ENCODE assay signal across 22 mouse cellular contexts in the genomic region with DNA sequence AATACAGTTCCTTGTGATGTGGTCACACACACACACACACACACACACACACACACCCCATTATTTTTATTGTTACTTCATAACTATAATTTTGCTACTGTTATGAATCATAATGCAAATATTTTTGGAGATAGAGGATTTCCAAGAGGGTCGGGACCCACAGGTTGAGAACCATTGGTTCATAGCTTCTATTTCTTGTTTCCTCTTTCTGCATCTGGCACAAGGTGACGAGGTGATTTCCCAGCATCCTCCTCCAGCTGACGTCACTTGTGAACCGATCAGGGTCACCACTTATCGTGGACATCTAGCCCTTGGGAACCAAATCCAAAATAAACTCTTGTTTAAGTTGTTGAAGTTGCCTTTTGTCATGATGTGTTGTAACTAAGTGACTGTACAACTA. TPM values are rescaled to one million over a fixed set of nuclear protein-coding genes. Genes with fewer than 3 reads are reported as not detected.
DNase-seq lines count a peak whose midpoint lies in the region; ATAC-seq and TF ChIP-seq lines count a peak whose summit lies in the region.
"Had no signal": no experiment of that assay in that cellular context is flagged by ENCODE, and none has a peak within 500 bp of the region (broad histone marks: within the 10 kb centered on the region; RNA-seq: fewer than 3 reads in every experiment).

No protein-coding gene starts in this region.

- no peak overlapping the region for H3K4me2 ChIP-seq in heart, embryonic 11.5 days
- no peak overlapping the region for H3K4me2 ChIP-seq in neural tube, embryonic 15.5 days
- H3K4me2 ChIP-seq: embryonic facial prominence, embryonic 13.5 days; embryonic facial prominence, embryonic 15.5 days; forebrain, embryonic 12.5 days had no signal

- H3K27me3 ChIP-seq in heart, embryonic 10.5 days (ENCODE audit: insufficient read depth, poor library complexity, severe bottlenecking) = no peaks in the 10 kb centered on the region
- no peaks in the 10 kb centered on the region for H3K27me3 ChIP-seq in heart, embryonic 11.5 days (ENCODE audit: control insufficient read depth, insufficient read depth, low read length)
- H3K27me3 ChIP-seq in neural tube, embryonic 15.5 days (replicated peaks) = no peaks in the 10 kb centered on the region
- H3K27me3 ChIP-seq: embryonic facial prominence, embryonic 13.5 days; embryonic facial prominence, embryonic 15.5 days; forebrain, embryonic 12.5 days had no signal

- no peak overlapping the region for H3K4me3 ChIP-seq in heart, embryonic 10.5 days
- H3K4me3 ChIP-seq in heart, embryonic 11.5 days (ENCODE audit: low read depth, low read length) = no peak overlapping the region
- no peak overlapping the region for H3K4me3 ChIP-seq in ES-E14 (ENCODE audit: insufficient read depth in 1 of 2, low read depth in 1 of 2, low read length in 2 of 2, poor library complexity in 1 of 2, severe bottlenecking in 1 of 2)
- no peak overlapping the region for H3K4me3 ChIP-seq in neural tube, embryonic 15.5 days (replicated peaks)
- H3K4me3 ChIP-seq: embryonic facial prominence, embryonic 13.5 days; embryonic facial prominence, embryonic 15.5 days; erythroblast, embryonic 14.5 days; forebrain, embryonic 10.5 days; forebrain, embryonic 12.5 days had no signal

- DNase-seq in heart, embryonic 10.5 days (ENCODE audit: low spot score) = peak; percentile 3
- no peak for DNase-seq in ES-E14 (ENCODE audit: low read depth, low spot score)
- DNase-seq in testis, postnatal 14 days (ENCODE audit: low spot score) = no peak
- DNase-seq in lung, postnatal 36 days = no peak
- DNase-seq: adrenal gland, adult 8-10 months; cerebellum, adult 11-12 months had no signal

- H3K9ac ChIP-seq in heart, embryonic 11.5 days (ENCODE audit: low read depth, low read length) = no peak overlapping the region
- H3K9ac ChIP-seq in ES-E14 (ENCODE audit: insufficient read depth, low read depth, low read length, poor library complexity, severe bottlenecking) = no peak overlapping the region
- no peak overlapping the region for H3K9ac ChIP-seq in neural tube, embryonic 15.5 days (replicated peaks)
- H3K9ac ChIP-seq: embryonic facial prominence, embryonic 13.5 days; embryonic facial prominence, embryonic 15.5 days; forebrain, embryonic 12.5 days had no signal

- no peak for ATAC-seq in heart, embryonic 11.5 days (replicated peaks; ENCODE audit: insufficient number of reproducible peaks, low FRiP score, low TSS enrichment)
- peak; percentile 56; the same call in 1 of the 2 replicates for ATAC-seq in granulocyte monocyte progenitor cell, adult 5-6 weeks (replicated peaks; ENCODE audit: poor library complexity, severe bottlenecking)
- no peak for ATAC-seq in neural tube, embryonic 15.5 days (ENCODE audit: low FRiP score)
- ATAC-seq: activated CD4-positive, CD25-positive, alpha-beta regulatory T cell, adult 4 months had no signal

- WGBS in heart, embryonic 10.5 days = 76% methylated on average over 5 of the region's 5 CpGs
- WGBS in heart, embryonic 11.5 days (ENCODE audit: insufficient replicate concordance) = 63% methylated on average over 5 of the region's 5 CpGs
- WGBS in neural tube, embryonic 15.5 days = 83% methylated on average over 5 of the region's 5 CpGs

- no peak overlapping the region for H3K27ac ChIP-seq in heart, embryonic 10.5 days
- H3K27ac ChIP-seq in heart, embryonic 11.5 days (ENCODE audit: low read depth, low read length) = no peak overlapping the region
- H3K27ac ChIP-seq in ES-E14 (ENCODE audit: insufficient read depth, low read depth, low read length, poor library complexity, severe bottlenecking) = no peak overlapping the region
- H3K27ac ChIP-seq in neural tube, embryonic 15.5 days (replicated peaks) = no peak overlapping the region
- H3K27ac ChIP-seq: embryonic facial prominence, embryonic 13.5 days; embryonic facial prominence, embryonic 15.5 days; forebrain, embryonic 10.5 days; forebrain, embryonic 12.5 days had no signal

- H3K4me1 ChIP-seq in heart, embryonic 10.5 days = no peaks in the 10 kb centered on the region
- H3K4me1 ChIP-seq in heart, embryonic 11.5 days (ENCODE audit: control insufficient read depth, insufficient read depth, low read length) = no peaks in the 10 kb centered on the region
- H3K4me1 ChIP-seq in ES-E14 (ENCODE audit: control insufficient read depth in 2 of 2, insufficient read depth in 2 of 2, low read length in 2 of 2, poor library complexity in 1 of 2) = no peaks in the 10 kb centered on the region
- no peaks in the 10 kb centered on the region for H3K4me1 ChIP-seq in neural tube, embryonic 15.5 days
- H3K4me1 ChIP-seq: embryonic facial prominence, embryonic 15.5 days; forebrain, embryonic 10.5 days; forebrain, embryonic 12.5 days had no signal

- no peaks in the 10 kb centered on the region for H3K36me3 ChIP-seq in heart, embryonic 10.5 days
- H3K36me3 ChIP-seq in heart, embryonic 11.5 days (ENCODE audit: control insufficient read depth, insufficient read depth, low read length) = no peaks in the 10 kb centered on the region
- H3K36me3 ChIP-seq in ES-E14 (ENCODE audit: control insufficient read depth, insufficient read depth, low read length, poor library complexity, severe bottlenecking) = no peaks in the 10 kb centered on the region
- H3K36me3 ChIP-seq in neural tube, embryonic 15.5 days = no peaks in the 10 kb centered on the region
- H3K36me3 ChIP-seq: embryonic facial prominence, embryonic 13.5 days; embryonic facial prominence, embryonic 15.5 days; forebrain, embryonic 10.5 days; forebrain, embryonic 12.5 days had no signal

- in situ Hi-C loops in ES-E14 (cut with MboI; ENCODE audit: low sequenced_read_pairs in 2 of 2, unreplicated experiment in 2 of 2) = no loop called here

- no peaks in the 10 kb centered on the region for H3K9me3 ChIP-seq in heart, embryonic 10.5 days
- H3K9me3 ChIP-seq in heart, embryonic 11.5 days (replicated peaks; ENCODE audit: control insufficient read depth, low read length) = no peaks in the 10 kb centered on the region
- no peaks in the 10 kb centered on the region for H3K9me3 ChIP-seq in ES-E14 (ENCODE audit: control insufficient read depth, insufficient read depth, low read depth, low read length)
- no peaks in the 10 kb centered on the region for H3K9me3 ChIP-seq in neural tube, embryonic 15.5 days (replicated peaks)
- H3K9me3 ChIP-seq: embryonic facial prominence, embryonic 13.5 days; embryonic facial prominence, embryonic 15.5 days; forebrain, embryonic 10.5 days; forebrain, embryonic 12.5 days had no signal

TF ChIP-seq in ES-E14, 5 proteins besides CTCF, POLR2A, EP300 and RAD21:
- no peak for TF ChIP-seq MAFK (IDR thresholded peaks at IDR 0.05; ENCODE audit: insufficient read depth, low read depth, low read length)
- TF ChIP-seq CHD2 (IDR thresholded peaks at IDR 0.05; ENCODE audit: low read depth, low read length) = peak; percentile 74

RNA-seq across cellular contexts. Expression of a gene that starts 33.5 kb away (rescaled TPM):
- polyA plus RNA-seq in heart, embryonic 10.5 days (2016; fragmentation: Nextera tagmentation; extraction: Ambion mirVana) = not detected in 2 replicates
- polyA plus RNA-seq in heart, embryonic 11.5 days (2014; fragmentation: Nextera tagmentation; extraction: Ambion mirVana) = not detected in 2 replicates
- not detected in 2 replicates for total RNA-seq in ES-E14 (2012; rRNA removed)
- total RNA-seq in granulocyte monocyte progenitor cell, adult 5-6 weeks (2014; fragmentation: Nextera tagmentation) = not detected in 2 replicates
- not detected in 2 replicates for total RNA-seq in granulocyte monocyte progenitor cell, adult 5-6 weeks (2017)
- not detected in 2 replicates for polyA plus RNA-seq in neural tube, embryonic 15.5 days (2015; fragmentation: Nextera tagmentation; extraction: Ambion mirVana)
- total RNA-seq: adrenal gland, adult 18-20 months; adrenal gland, adult 8-10 months; adrenal gland, postnatal 14 days; adrenal gland, postnatal 36 days; MEL had no signal
- polyA plus RNA-seq: activated CD4-positive, CD25-positive, alpha-beta regulatory T cell, adult 4 months; C2C12; embryonic facial prominence, embryonic 11.5 days; embryonic facial prominence, embryonic 13.5 days; embryonic facial prominence, embryonic 15.5 days; erythroblast, embryonic 14.5 days; forebrain, embryonic 10.5 days; forebrain, embryonic 12.5 days; forebrain, embryonic 14.5 days had no signal
